Mouse (Mus musculus) kidney, embryonic 16.5 days (tissue): ENCODE results near the gene Acbd3. TPM values are rescaled to one million over a fixed set of nuclear protein-coding genes. Genes with fewer than 3 reads are reported as not detected.
A peak's percentile ranks its signal among the peaks of the same experiment; 100 is the strongest.

Source experiments
- ATAC-seq: fragments of 200-750 bp; cut with Nextera tagmentation; 2 replicates; pipeline ENCODE4 v1.8.0; 2017; ENCODE audit warnings: moderate TSS enrichment; ENCODE audit not compliant: low FRiP score, low TSS enrichment
- H3K27ac ChIP-seq: fragments of 300-500 bp; sonication (generic); 2 replicates; pipeline ENCODE4 v1.5.1; 2014; ENCODE audit warnings: low read length
- H3K27me3 ChIP-seq: fragments of 300-500 bp; sonication (generic); 2 replicates; pipeline ENCODE4 v1.6.1; 2014; ENCODE audit warnings: low read length, control low read depth, mixed read lengths; ENCODE audit not compliant: insufficient read depth
- H3K36me3 ChIP-seq: fragments of 300-500 bp; sonication (generic); 2 replicates; pipeline ENCODE4 v1.6.1; 2014; ENCODE audit warnings: low read length, control low read depth, mixed read lengths; ENCODE audit not compliant: insufficient read depth
- H3K4me1 ChIP-seq: fragments of 300-500 bp; sonication (generic); 2 replicates; pipeline ENCODE4 v1.6.1; 2014; ENCODE audit warnings: low read length, control low read depth, mixed read lengths; ENCODE audit not compliant: insufficient read depth
- H3K4me2 ChIP-seq: fragments of 300-500 bp; sonication (generic); replicated peaks from 2 replicates; pipeline ENCODE4 v1.6.1; 2014; ENCODE audit warnings: low read depth, low read length
- H3K4me3 ChIP-seq: fragments of 300-500 bp; sonication (generic); 2 replicates; pipeline ENCODE4 v1.5.1; 2014; ENCODE audit warnings: mild to moderate bottlenecking, low read length
- H3K9ac ChIP-seq: fragments of 300-500 bp; sonication (generic); replicated peaks from 2 replicates; pipeline ENCODE4 v1.6.1; 2014; ENCODE audit warnings: low read length
- H3K9me3 ChIP-seq: fragments of 300-500 bp; sonication (generic); 2 replicates; pipeline ENCODE4 v1.6.1; 2016; ENCODE audit warnings: low read length, control low read depth
- WGBS: fragments of 180-500 bp; shearing (Covaris S2); extraction: QIAGEN DNeasy Blood & Tissue Kit; methylation state at CpG from one replicate; pipeline ENCODE4 v1.1.7; 2014; 5-methylcytosine and 5-hydroxymethylcytosine counted together
- polyA plus RNA-seq: library from polyadenylated mRNA; unstranded; fragments of >200 nt; fragmentation: Nextera tagmentation; extraction: Ambion mirVana; gene quantifications from 2 replicates; pipeline ENCODE4 v1.2.1, GENCODE M21; 2015

The Acbd3 gene
- polyA plus RNA-seq, 1 experiment from 2014 or later = 22.7 TPM

GRCm38 (mm10) chr1:180768334-180769168 is 42.7 kb downstream of the Acbd3 start:
- WGBS = 2% methylated on average over 37 of the region's 37 CpGs
- Histone ChIP-seq H3K4me2 (peak overlapping the region; percentile 86), H3K9me3 (no peaks in the 10 kb centered on the region), H3K4me3 (peak overlapping the region; percentile 49), H3K9ac (peak overlapping the region; percentile 65), H3K36me3 (no peaks in the 10 kb centered on the region), H3K27me3 (no peaks in the 10 kb centered on the region), H3K4me1 (peaks cover 18% of the 10 kb centered on the region), H3K27ac (peak overlapping the region; percentile 76)
- peak; percentile 86 for ATAC-seq

- Histone ChIP-seq H3K36me3 (no peaks in the 10 kb centered on the region), H3K27ac (no peak overlapping the region), H3K9me3 (no peaks in the 10 kb centered on the region), H3K4me2 (no peak overlapping the region), H3K4me3 (no peak overlapping the region), H3K9ac (0 out of 2 replicates have a peak overlapping the region, but pooled peaks have one; percentile 25), H3K4me1 (peaks cover 26% of the 10 kb centered on the region), H3K27me3 (no peaks in the 10 kb centered on the region)
- WGBS = 56% methylated on average over 5 of the region's 5 CpGs
- no peak for ATAC-seq
Observed at GRCm38 (mm10) chr1:180771306-180771705, 45.5 kb downstream of the Acbd3 start.

- 50% methylated on average over 4 of the region's 4 CpGs for WGBS
- no peak overlapping the region for H3K4me2 ChIP-seq
- ATAC-seq = no peak
- H3K9ac ChIP-seq = 0 out of 2 replicates have a peak overlapping the region, but pooled peaks have one; percentile 25
- H3K4me3 ChIP-seq = no peak overlapping the region
- no peaks in the 10 kb centered on the region for H3K27me3 ChIP-seq
- H3K4me1 ChIP-seq = peaks cover 30% of the 10 kb centered on the region
- no peaks in the 10 kb centered on the region for H3K36me3 ChIP-seq
- no peak overlapping the region for H3K27ac ChIP-seq
- no peaks in the 10 kb centered on the region for H3K9me3 ChIP-seq
Observed at GRCm38 (mm10) chr1:180771722-180772121, 45.9 kb downstream of the Acbd3 start.

- ATAC-seq = no peak
- Histone ChIP-seq H3K9me3 (no peaks in the 10 kb centered on the region), H3K4me2 (no peak overlapping the region), H3K27ac (no peak overlapping the region), H3K9ac (no peak overlapping the region), H3K4me1 (peaks cover 30% of the 10 kb centered on the region), H3K27me3 (no peaks in the 10 kb centered on the region), H3K36me3 (no peaks in the 10 kb centered on the region), H3K4me3 (no peak overlapping the region)
- 91% methylated on average over 3 of the region's 3 CpGs for WGBS
Observed at GRCm38 (mm10) chr1:180772291-180772690, 46.4 kb downstream of the Acbd3 start.

- Histone ChIP-seq H3K27me3 (no peaks in the 10 kb centered on the region), H3K4me3 (no peak overlapping the region), H3K36me3 (no peaks in the 10 kb centered on the region), H3K9me3 (no peaks in the 10 kb centered on the region), H3K4me1 (peaks cover 26% of the 10 kb centered on the region), H3K4me2 (no peak overlapping the region), H3K27ac (no peak overlapping the region), H3K9ac (no peak overlapping the region)
- WGBS = 68% methylated on average over 3 of the region's 3 CpGs
- ATAC-seq = no peak
Observed at GRCm38 (mm10) chr1:180774664-180775063, 48.8 kb downstream of the Acbd3 start.

- no peak overlapping the region for H3K4me3 ChIP-seq
- H3K36me3 ChIP-seq = no peaks in the 10 kb centered on the region
- no peak overlapping the region for H3K9ac ChIP-seq
- no peak overlapping the region for H3K4me2 ChIP-seq
- H3K27ac ChIP-seq = no peak overlapping the region
- H3K27me3 ChIP-seq = no peaks in the 10 kb centered on the region
- peaks cover 30% of the 10 kb centered on the region for H3K4me1 ChIP-seq
- no peak for ATAC-seq
- H3K9me3 ChIP-seq = no peaks in the 10 kb centered on the region
- WGBS = 82% methylated on average over 10 of the region's 10 CpGs
Observed at GRCm38 (mm10) chr1:180775317-180775716, 49.5 kb downstream of the Acbd3 start.

- Histone ChIP-seq H3K9me3 (no peaks in the 10 kb centered on the region), H3K4me3 (no peak overlapping the region), H3K27me3 (no peaks in the 10 kb centered on the region), H3K27ac (peak overlapping the region; percentile 44; the same call in 1 of the 2 replicates), H3K4me1 (peaks cover 31% of the 10 kb centered on the region), H3K9ac (no peak overlapping the region), H3K36me3 (no peaks in the 10 kb centered on the region), H3K4me2 (no peak overlapping the region)
- 48% methylated on average over 6 of the region's 6 CpGs for WGBS
- ATAC-seq = no peak
Observed at GRCm38 (mm10) chr1:180775849-180776493, 50.1 kb downstream of the Acbd3 start.

GRCm38 (mm10) chr1:180776494-180776893 is 50.7 kb downstream of the Acbd3 start:
- no peak for ATAC-seq
- Histone ChIP-seq H3K4me3 (no peak overlapping the region), H3K9me3 (no peaks in the 10 kb centered on the region), H3K4me1 (peaks cover 31% of the 10 kb centered on the region), H3K4me2 (no peak overlapping the region), H3K9ac (no peak overlapping the region), H3K27me3 (no peaks in the 10 kb centered on the region), H3K36me3 (no peaks in the 10 kb centered on the region), H3K27ac (peak overlapping the region; percentile 44; the same call in 1 of the 2 replicates)
- 71% methylated on average over 6 of the region's 6 CpGs for WGBS

- Histone ChIP-seq H3K4me2 (peak overlapping the region; percentile 99), H3K27me3 (no peaks in the 10 kb centered on the region), H3K9me3 (no peaks in the 10 kb centered on the region), H3K4me1 (peaks cover 31% of the 10 kb centered on the region), H3K4me3 (peak overlapping the region; percentile 70), H3K36me3 (no peaks in the 10 kb centered on the region), H3K9ac (peak overlapping the region; percentile 84), H3K27ac (peak overlapping the region; percentile 97)
- peak; percentile 32; the same call in 1 of the 2 replicates for ATAC-seq
- whole genome bisulfite sequencing = 2% methylated on average over 10 of the region's 10 CpGs
Observed at GRCm38 (mm10) chr1:180777289-180777659, 51.4 kb downstream of the Acbd3 start.
